Mouse (Mus musculus): Measurements from ENCODE around the gene Thra. TPM values are rescaled to one million over a fixed set of nuclear protein-coding genes. Genes with fewer than 3 reads are reported as not detected.

The Thra gene
- polyA plus RNA-seq, 1 experiment from 2014 or later = 9.5 TPM

- H3K9me3 ChIP-seq (replicated peaks) = no peaks in the 10 kb centered on the region
- no peak overlapping the region for H3K27ac ChIP-seq (replicated peaks)
- no peaks in the 10 kb centered on the region for H3K36me3 ChIP-seq
- H3K27me3 ChIP-seq (ENCODE audit: low read depth, poor library complexity, severe bottlenecking) = no peaks in the 10 kb centered on the region
- H3K4me3 ChIP-seq = no peak overlapping the region
- H3K4me1 ChIP-seq = peaks cover 69% of the 10 kb centered on the region
- no peak for DNase-seq (ENCODE audit: low spot score)
- WGBS = 58% methylated on average over 1 of the region's 1 CpGs
These were observed 51.0 kb downstream of the Thra start for GRCm38 (mm10) chr11:98791448-98791847.

GRCm38 (mm10) chr11:98792081-98792480, 51.6 kb downstream of the Thra start:
- H3K27ac ChIP-seq (replicated peaks) = peak overlapping the region; percentile 57
- H3K4me1 ChIP-seq = peaks cover 66% of the 10 kb centered on the region
- DNase-seq (ENCODE audit: low spot score) = no peak
- H3K4me3 ChIP-seq = peak overlapping the region; percentile 16; the same call in 1 of the 2 replicates
- 2% methylated on average over 4 of the region's 4 CpGs for WGBS
- no peaks in the 10 kb centered on the region for H3K9me3 ChIP-seq (replicated peaks)
- H3K36me3 ChIP-seq = no peaks in the 10 kb centered on the region
- H3K27me3 ChIP-seq (ENCODE audit: low read depth, poor library complexity, severe bottlenecking) = no peaks in the 10 kb centered on the region

GRCm38 (mm10) chr11:98794469-98795014, 54.1 kb downstream of the Thra start:
- peak overlapping the region; percentile 100 for H3K27ac ChIP-seq (replicated peaks)

GRCm38 (mm10) chr11:98795015-98795713, 54.7 kb downstream of the Thra start, which contains the start of gene Msl1:
Gene Msl1 (plus strand): TSS chr11:98795516.
- peak; percentile 93 for DNase-seq (ENCODE audit: low spot score)
- H3K27ac ChIP-seq (replicated peaks) = peak within 1 kb of the TSS; percentile 100
- no peaks in the 10 kb centered on the region for H3K9me3 ChIP-seq (replicated peaks)
- H3K27me3 ChIP-seq (ENCODE audit: low read depth, poor library complexity, severe bottlenecking) = no peaks in the 10 kb centered on the region
- under 1% methylated on average over 81 of the region's 89 CpGs for WGBS
- peaks cover 28% of the 10 kb centered on the region for H3K36me3 ChIP-seq
- H3K4me1 ChIP-seq = peaks cover 62% of the 10 kb centered on the region
- H3K4me3 ChIP-seq = peak within 1 kb of the TSS; percentile 100

More at GRCm38 (mm10) chr11:98794469-98795014, 54.1 kb downstream of the Thra start:
- no peaks in the 10 kb centered on the region for H3K27me3 ChIP-seq (ENCODE audit: low read depth, poor library complexity, severe bottlenecking)
- H3K9me3 ChIP-seq (replicated peaks) = no peaks in the 10 kb centered on the region
- H3K4me3 ChIP-seq = peak overlapping the region; percentile 100
- no peak for DNase-seq (ENCODE audit: low spot score)
- H3K4me1 ChIP-seq = peaks cover 66% of the 10 kb centered on the region
- WGBS = under 1% methylated on average over 30 of the region's 30 CpGs
- H3K36me3 ChIP-seq = peaks cover 22% of the 10 kb centered on the region

- H3K27me3 ChIP-seq (ENCODE audit: low read depth, poor library complexity, severe bottlenecking) = no peaks in the 10 kb centered on the region
- no peaks in the 10 kb centered on the region for H3K9me3 ChIP-seq (replicated peaks)
- peak overlapping the region; percentile 100 for H3K4me3 ChIP-seq
- H3K27ac ChIP-seq (replicated peaks) = peak overlapping the region; percentile 100
- H3K4me1 ChIP-seq = peaks cover 62% of the 10 kb centered on the region
- under 1% methylated on average over 74 of the region's 74 CpGs for WGBS
- H3K36me3 ChIP-seq = peaks cover 36% of the 10 kb centered on the region
- peak; percentile 81 for DNase-seq (ENCODE audit: low spot score)
These were observed 55.5 kb downstream of the Thra start for GRCm38 (mm10) chr11:98795714-98796514.

GRCm38 (mm10) chr11:98796515-98797216, 56.2 kb downstream of the Thra start:
- Histone ChIP-seq H3K27ac (replicated peaks) (peak overlapping the region; percentile 100), H3K27me3 (ENCODE audit: low read depth, poor library complexity, severe bottlenecking) (no peaks in the 10 kb centered on the region), H3K4me1 (peaks cover 58% of the 10 kb centered on the region), H3K9me3 (replicated peaks) (no peaks in the 10 kb centered on the region), H3K4me3 (peak overlapping the region; percentile 100), H3K36me3 (peaks cover 43% of the 10 kb centered on the region)
- 5% methylated on average over 23 of the region's 23 CpGs for WGBS
- DNase-seq (ENCODE audit: low spot score) = peak; percentile 83

- H3K4me3 ChIP-seq = peak overlapping the region; percentile 100
- H3K4me1 ChIP-seq = peaks cover 52% of the 10 kb centered on the region
- peak overlapping the region; percentile 100; the same call in 1 of the 2 replicates for H3K27ac ChIP-seq (replicated peaks)
- H3K27me3 ChIP-seq (ENCODE audit: low read depth, poor library complexity, severe bottlenecking) = no peaks in the 10 kb centered on the region
- 25% methylated on average over 5 of the region's 5 CpGs for WGBS
- H3K9me3 ChIP-seq (replicated peaks) = no peaks in the 10 kb centered on the region
- DNase-seq (ENCODE audit: low spot score) = no peak
- H3K36me3 ChIP-seq = peaks cover 50% of the 10 kb centered on the region
These were observed 56.9 kb downstream of the Thra start for GRCm38 (mm10) chr11:98797306-98797705.

- H3K4me3 ChIP-seq = peak overlapping the region; percentile 100
These were observed 57.5 kb downstream of the Thra start for GRCm38 (mm10) chr11:98797909-98798308.

GRCm38 (mm10) chr11:98804605-98805004, 64.2 kb downstream of the Thra start, which contains the start of gene Casc3:
Gene Casc3 (plus strand): TSS chr11:98804905.
- peaks cover 6% of the 10 kb centered on the region for H3K4me1 ChIP-seq
- peaks cover 90% of the 10 kb centered on the region for H3K36me3 ChIP-seq
- H3K4me3 ChIP-seq = peak within 1 kb of the TSS; percentile 7; the same call in 1 of the 2 replicates
- H3K27ac ChIP-seq (replicated peaks) = no peak within 1 kb of the TSS
- WGBS = 94% methylated on average over 5 of the region's 5 CpGs
- H3K9me3 ChIP-seq (replicated peaks) = no peaks in the 10 kb centered on the region
- no peaks in the 10 kb centered on the region for H3K27me3 ChIP-seq (ENCODE audit: low read depth, poor library complexity, severe bottlenecking)
- no peak for DNase-seq (ENCODE audit: low spot score)

More at GRCm38 (mm10) chr11:98797909-98798308, 57.5 kb downstream of the Thra start:
- WGBS = 70% methylated on average over 4 of the region's 4 CpGs
- Histone ChIP-seq H3K36me3 (peaks cover 56% of the 10 kb centered on the region), H3K4me1 (peaks cover 46% of the 10 kb centered on the region), H3K27ac (replicated peaks) (no peak overlapping the region), H3K9me3 (replicated peaks) (no peaks in the 10 kb centered on the region), H3K27me3 (ENCODE audit: low read depth, poor library complexity, severe bottlenecking) (no peaks in the 10 kb centered on the region)
- no peak for DNase-seq (ENCODE audit: low spot score)

GRCm38 (mm10) chr11:98808417-98808816, 68.0 kb downstream of the Thra start:
- H3K27me3 ChIP-seq (ENCODE audit: low read depth, poor library complexity, severe bottlenecking) = no peaks in the 10 kb centered on the region
- no peak for DNase-seq (ENCODE audit: low spot score)
- 76% methylated on average over 2 of the region's 2 CpGs for WGBS
- H3K4me3 ChIP-seq = peak overlapping the region; percentile 87
- peaks cover 78% of the 10 kb centered on the region for H3K36me3 ChIP-seq
- H3K27ac ChIP-seq (replicated peaks) = peak overlapping the region; percentile 98; the same call in 1 of the 2 replicates
- H3K4me1 ChIP-seq = peaks cover 17% of the 10 kb centered on the region
- no peaks in the 10 kb centered on the region for H3K9me3 ChIP-seq (replicated peaks)

GRCm38 (mm10) chr11:98809457-98810290, 69.2 kb downstream of the Thra start:
- peaks cover 17% of the 10 kb centered on the region for H3K4me1 ChIP-seq
- DNase-seq (ENCODE audit: low spot score) = peak; percentile 99
- H3K9me3 ChIP-seq (replicated peaks) = no peaks in the 10 kb centered on the region
- under 1% methylated on average over 82 of the region's 84 CpGs for WGBS
- H3K4me3 ChIP-seq = peak overlapping the region; percentile 87
- H3K27ac ChIP-seq (replicated peaks) = peak overlapping the region; percentile 98
- H3K27me3 ChIP-seq (ENCODE audit: low read depth, poor library complexity, severe bottlenecking) = no peaks in the 10 kb centered on the region
- H3K36me3 ChIP-seq = peaks cover 78% of the 10 kb centered on the region

Measured in midbrain, embryonic 10.5 days (tissue).